Mouse (Mus musculus) testis, adult 2 months (tissue): ENCODE measurements at regions not wholly inside any gene's neighbourhood (a gene's known extent, or its start where the extent isn't known, plus 50 kb on each side); places are given as distances from the start of the nearest gene placed in this dataset.

Experiments
- H3K27ac ChIP-seq: fragments of 200-500 bp; 2 replicates; pipeline ENCODE4 v1.5.1; 2012; ENCODE audit warnings: low read depth, low read length; ENCODE audit not compliant: control insufficient read depth, insufficient read depth
- H3K27me3 ChIP-seq: fragments of 200-500 bp; 2 replicates; pipeline ENCODE4 v1.6.1; 2012; ENCODE audit warnings: mild to moderate bottlenecking, low read length, moderate library complexity; ENCODE audit not compliant: control insufficient read depth, insufficient read depth
- H3K36me3 ChIP-seq: fragments of 200-500 bp; 2 replicates; pipeline ENCODE4 v1.6.1; 2012; ENCODE audit warnings: mild to moderate bottlenecking, low read length; ENCODE audit not compliant: control insufficient read depth, insufficient read depth
- H3K4me1 ChIP-seq: fragments of 200-500 bp; 2 replicates; pipeline ENCODE4 v1.6.1; 2012; ENCODE audit warnings: low read length; ENCODE audit not compliant: control insufficient read depth, insufficient read depth
- H3K4me3 ChIP-seq: fragments of 200-500 bp; 2 replicates; pipeline ENCODE4 v1.5.1; 2012; ENCODE audit warnings: low read depth, mild to moderate bottlenecking, low read length, moderate library complexity, mixed read lengths; ENCODE audit not compliant: control insufficient read depth
- CTCF ChIP-seq: fragments of 200-500 bp; IDR thresholded peaks from 2 replicates; pipeline ENCODE4 v1.5.1; 2012; ENCODE audit warnings: low read depth, mild to moderate bottlenecking, inconsistent platforms, low read length, moderate library complexity; ENCODE audit not compliant: control insufficient read depth, insufficient read depth, insufficient replicate concordance
- POLR2A ChIP-seq: fragments of 200-500 bp; IDR thresholded peaks from 2 replicates; pipeline ENCODE4 v1.6.1; 2012; ENCODE audit warnings: low read depth, mild to moderate bottlenecking, inconsistent platforms, low read length, moderate library complexity; ENCODE audit not compliant: control insufficient read depth

DNA sequence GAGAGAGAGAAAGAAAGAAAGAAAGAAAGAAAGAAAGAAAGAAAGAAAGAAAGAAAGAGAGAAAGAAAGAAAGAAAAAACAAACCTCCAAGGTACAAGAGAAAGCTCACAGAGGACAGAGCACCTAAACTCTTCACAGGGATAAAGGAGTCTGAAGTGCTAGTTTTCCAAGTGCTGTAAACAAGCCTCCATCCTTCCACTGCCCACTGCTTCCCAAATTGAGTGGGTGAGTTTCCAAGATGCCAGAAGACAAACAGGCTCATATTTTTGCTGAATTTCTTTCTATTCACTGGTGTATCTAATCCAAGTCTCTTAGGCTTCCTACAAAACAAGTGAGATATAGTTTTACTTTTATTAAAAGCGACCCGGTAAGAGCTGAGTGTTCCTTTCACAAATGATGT, 218.2 kb downstream of the Lmo4 start:
- TF ChIP-seq POLR2A (no peak), CTCF (no peak)
- Histone ChIP-seq H3K27me3 (no peaks in the 10 kb centered on the region), H3K4me1 (no peaks in the 10 kb centered on the region), H3K27ac (no peak overlapping the region), H3K4me3 (no peak overlapping the region), H3K36me3 (no peaks in the 10 kb centered on the region)

DNA sequence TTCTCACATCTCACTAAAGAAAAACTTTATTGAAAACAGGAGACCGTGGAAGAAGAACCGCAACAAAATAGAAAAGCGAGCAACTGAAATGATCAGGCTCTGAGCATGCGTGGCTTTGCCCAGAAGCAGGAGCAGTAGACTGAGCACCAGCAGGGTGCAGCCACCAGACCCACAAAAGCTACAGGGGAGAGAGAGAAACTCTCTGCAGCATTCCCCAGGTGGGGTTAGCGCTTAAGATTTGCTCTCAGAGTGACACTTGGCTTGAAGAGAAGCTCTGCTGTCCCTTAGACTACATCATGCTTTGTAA, 218.9 kb downstream of the Lmo4 start:
- TF ChIP-seq POLR2A: no peak
- TF ChIP-seq CTCF: no peak
- H3K4me1 ChIP-seq: no peaks in the 10 kb centered on the region
- H3K27me3 ChIP-seq: no peaks in the 10 kb centered on the region
- H3K27ac ChIP-seq: no peak overlapping the region
- no peak overlapping the region for H3K4me3 ChIP-seq
- no peaks in the 10 kb centered on the region for H3K36me3 ChIP-seq

DNA sequence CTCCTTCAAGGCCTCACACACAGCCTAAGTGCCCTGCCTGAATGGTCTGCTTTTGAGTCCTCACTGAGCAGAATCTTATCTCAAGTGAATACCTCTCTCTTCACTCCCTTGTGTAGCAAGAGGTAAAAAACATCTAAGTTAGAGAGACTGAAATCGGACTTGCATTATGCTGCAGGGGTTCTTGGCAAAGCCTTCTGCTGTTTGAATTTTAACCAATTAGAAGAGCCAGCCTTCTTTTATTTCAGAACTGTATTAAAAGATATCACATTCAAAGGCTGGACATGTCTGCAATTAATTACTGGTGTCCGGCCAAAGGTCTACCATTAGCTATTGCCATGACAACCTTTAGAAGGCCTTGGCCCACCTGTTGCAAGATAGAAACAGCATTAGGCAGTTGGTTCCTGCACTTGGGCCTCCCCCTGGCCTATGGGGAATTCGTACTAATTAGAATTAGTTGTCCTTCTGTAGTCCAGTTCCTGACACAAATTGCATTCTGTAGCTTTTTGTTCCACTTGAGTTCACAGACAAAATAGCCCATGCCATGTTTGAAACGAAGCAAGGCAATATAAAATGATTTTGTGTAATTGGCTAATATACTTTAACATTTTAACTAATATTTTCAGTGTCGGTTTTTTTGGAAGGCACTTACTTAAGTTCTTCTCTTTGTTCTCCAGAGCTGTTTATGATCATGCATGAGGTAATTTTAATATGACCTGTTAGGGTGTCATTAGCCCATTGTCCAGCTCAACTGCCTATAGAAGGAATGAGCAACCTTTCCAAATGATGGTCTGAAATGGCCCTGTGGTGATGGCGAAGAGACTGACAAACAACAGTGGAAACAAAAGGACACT, 219.4 kb downstream of the Lmo4 start:
- TF ChIP-seq POLR2A (no peak), CTCF (no peak)
- H3K4me3 ChIP-seq: no peak overlapping the region
- no peaks in the 10 kb centered on the region for H3K27me3 ChIP-seq
- no peaks in the 10 kb centered on the region for H3K36me3 ChIP-seq
- H3K4me1 ChIP-seq: no peaks in the 10 kb centered on the region
- no peak overlapping the region for H3K27ac ChIP-seq

DNA sequence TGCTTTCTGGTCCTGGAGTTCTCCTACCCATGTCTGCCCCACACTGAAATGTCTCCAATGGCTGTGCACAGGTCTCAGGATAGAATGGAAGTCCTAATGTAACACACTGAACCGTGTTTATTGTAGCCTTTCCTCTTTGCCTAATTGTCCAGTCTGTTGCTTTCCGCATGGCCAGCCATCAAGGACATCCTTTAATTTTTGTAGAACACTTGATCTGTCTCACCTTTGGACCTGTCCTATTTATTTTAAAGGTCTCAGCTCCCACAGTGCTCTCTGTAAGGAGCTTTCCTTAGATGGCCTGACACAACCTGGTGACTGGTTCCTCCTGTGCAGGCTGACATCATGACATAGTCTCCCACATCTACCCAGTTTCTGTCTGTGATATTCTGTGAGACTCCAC, 226.3 kb downstream of the Lmo4 start:
- H3K4me3 ChIP-seq: no peak overlapping the region
- H3K27me3 ChIP-seq: no peaks in the 10 kb centered on the region
- no peaks in the 10 kb centered on the region for H3K36me3 ChIP-seq
- H3K27ac ChIP-seq: no peak overlapping the region
- TF ChIP-seq POLR2A: no peak
- TF ChIP-seq CTCF: no peak
- H3K4me1 ChIP-seq: 0 out of 2 replicates have a peak, but pooled peaks cover under 1% of the 10 kb centered on the region

DNA sequence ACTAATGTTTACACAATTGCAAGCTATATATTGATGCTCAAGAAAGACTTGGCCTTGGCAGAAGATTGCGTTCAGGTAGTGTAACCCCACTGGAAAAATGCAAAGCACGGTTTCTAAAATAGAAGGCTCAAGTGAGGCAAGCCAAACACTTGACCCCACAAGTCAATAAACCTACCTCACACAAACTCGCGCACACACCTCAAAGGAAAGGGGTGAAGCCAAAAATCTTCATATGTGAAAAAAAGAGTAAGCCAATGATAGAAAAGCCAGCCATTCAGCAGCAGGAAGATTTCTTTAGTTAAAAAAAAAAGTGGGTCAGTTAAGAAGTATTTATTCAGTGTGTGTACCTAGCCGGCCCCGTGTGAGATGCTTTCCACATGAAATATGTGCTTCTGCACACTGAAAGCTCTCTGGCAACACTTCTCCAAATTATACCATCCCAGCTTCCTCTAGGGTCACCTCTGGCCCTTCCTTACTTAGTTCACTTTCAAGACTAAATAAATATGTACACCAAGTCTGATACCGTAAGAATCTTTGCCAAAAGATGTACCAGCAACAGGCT, 227.1 kb downstream of the Lmo4 start:
- Histone ChIP-seq H3K27me3 (no peaks in the 10 kb centered on the region), H3K4me1 (0 out of 2 replicates have a peak, but pooled peaks cover 3% of the 10 kb centered on the region), H3K36me3 (no peaks in the 10 kb centered on the region), H3K27ac (no peak overlapping the region), H3K4me3 (no peak overlapping the region)
- no peak for TF ChIP-seq POLR2A

DNA sequence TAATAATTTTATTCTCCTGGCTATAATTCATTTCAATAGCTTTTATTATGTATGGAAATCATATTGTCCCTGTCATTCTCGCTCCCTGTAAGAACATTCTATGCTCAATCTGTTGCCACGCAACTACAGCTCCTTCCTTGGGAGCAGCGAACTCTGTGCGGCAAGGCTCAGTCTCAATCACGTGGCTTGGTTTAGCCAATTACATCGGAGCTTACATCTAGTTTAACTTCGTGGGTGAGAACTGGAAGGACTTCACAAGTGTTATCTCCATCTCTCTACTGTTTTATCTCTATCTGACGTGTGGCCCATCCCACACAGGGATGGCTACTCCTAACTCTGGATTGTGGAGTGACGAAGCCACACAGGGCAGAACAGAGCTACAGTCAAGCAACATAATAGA, 231.4 kb downstream of the Lmo4 start:
- no peak overlapping the region for H3K27ac ChIP-seq
- peak overlapping the region; percentile 61 for H3K4me3 ChIP-seq
- peak; percentile 66; the same call in 1 of the 2 replicates for TF ChIP-seq POLR2A
- no peak for TF ChIP-seq CTCF

DNA sequence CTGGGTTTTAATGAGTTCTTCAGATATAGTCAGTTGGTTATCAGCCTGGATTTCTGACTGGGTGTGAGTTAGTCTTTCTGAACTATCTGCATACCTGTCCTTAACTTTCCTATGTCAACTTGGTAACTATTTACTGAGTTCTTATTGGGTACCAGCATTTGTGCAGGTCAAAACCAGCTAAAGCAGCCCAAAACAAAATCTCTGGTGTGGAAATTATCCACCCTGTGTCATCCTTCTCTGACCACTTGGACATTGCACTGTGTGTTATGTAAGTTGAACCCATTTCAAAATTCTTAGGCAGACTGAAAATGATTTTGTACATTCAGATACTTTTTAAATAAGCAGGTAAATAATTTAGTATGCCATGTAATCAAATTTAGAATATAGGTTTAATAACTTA, 232.7 kb downstream of the Lmo4 start:
- Histone ChIP-seq H3K4me3 (no peak overlapping the region), H3K27ac (no peak overlapping the region), H3K27me3 (no peaks in the 10 kb centered on the region), H3K4me1 (0 out of 2 replicates have a peak, but pooled peaks cover 3% of the 10 kb centered on the region), H3K36me3 (no peaks in the 10 kb centered on the region)
- TF ChIP-seq CTCF: no peak

More for the DNA sequence above, 231.4 kb downstream of the Lmo4 start:
- Histone ChIP-seq H3K36me3 (no peaks in the 10 kb centered on the region), H3K4me1 (0 out of 2 replicates have a peak, but pooled peaks cover 3% of the 10 kb centered on the region), H3K27me3 (no peaks in the 10 kb centered on the region)
